ENCODE assay signal across 9 mouse cellular contexts in the genomic region with DNA sequence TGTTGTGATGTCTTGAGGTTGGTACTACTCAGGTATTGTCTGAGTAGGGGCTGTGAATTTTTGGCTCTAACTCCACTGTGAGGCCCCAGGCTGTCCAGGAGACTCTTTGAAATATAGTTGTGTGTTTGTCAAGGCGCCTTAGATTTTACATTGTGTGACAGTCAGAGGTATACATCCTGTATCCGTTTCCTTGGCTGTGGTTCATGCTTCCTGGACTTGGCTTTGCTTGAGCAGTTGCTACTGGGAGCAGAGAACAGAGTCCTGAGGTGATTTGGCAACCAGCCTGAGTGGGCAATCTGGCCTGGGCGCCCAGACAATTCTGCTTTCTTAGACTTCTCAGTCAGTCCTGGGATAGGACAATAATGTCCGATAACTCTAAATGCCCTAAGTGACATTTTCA. TPM values are rescaled to one million over a fixed set of nuclear protein-coding genes. Genes with fewer than 3 reads are reported as not detected.
DNase-seq lines count a peak whose midpoint lies in the region; ATAC-seq and TF ChIP-seq lines count a peak whose summit lies in the region.
"Had no signal": no experiment of that assay in that cellular context is flagged by ENCODE, and none has a peak within 500 bp of the region (broad histone marks: within the 10 kb centered on the region; RNA-seq: fewer than 3 reads in every experiment).

No protein-coding gene starts in this region.

- peak; percentile 38 to 49 for DNase-seq in heart, adult 18-20 months
- DNase-seq in heart, postnatal 25 days (ENCODE audit: low spot score) = no peak
- DNase-seq in Patski (ENCODE audit: low read depth, low spot score) = no peak
- DNase-seq in kidney, postnatal 4 days = peak; percentile 58 to 72
- no peak for DNase-seq in urinary bladder, postnatal 36 days (ENCODE audit: low spot score in 2 of 2)

- ATAC-seq in Patski = peak; percentile 36
- peak; percentile 42 for ATAC-seq in common myeloid progenitor, adult 5-6 weeks (replicated peaks; ENCODE audit: low read depth, poor library complexity, severe bottlenecking)
- ATAC-seq in stomach, embryonic 16.5 days (ENCODE audit: insufficient read depth, low FRiP score) = no peak
- no peak for ATAC-seq in erythroid progenitor cell, adult 5-6 weeks (replicated peaks; ENCODE audit: low FRiP score, poor library complexity, severe bottlenecking)

- TF ChIP-seq CTCF in Patski (IDR thresholded peaks at IDR 0.05) = no peak

- H3K4me1 ChIP-seq in stomach, embryonic 16.5 days (ENCODE audit: control insufficient read depth, insufficient read depth, low read length) = peaks cover 37% of the 10 kb centered on the region

- H3K27ac ChIP-seq in stomach, embryonic 16.5 days (ENCODE audit: low read length) = peak overlapping the region; percentile 16; the same call in 1 of the 2 replicates
- H3K27ac ChIP-seq: embryonic facial prominence, embryonic 15.5 days had no signal

- H3K36me3 ChIP-seq in stomach, embryonic 16.5 days (ENCODE audit: control insufficient read depth, insufficient read depth, low read length) = no peaks in the 10 kb centered on the region

- POLR2A ChIA-PET in Patski (lab: Charles Lee) = interaction anchor here (0.5 to 1.6 kb wide), 2 partner anchors 21 to 59 kb away, joined by 3 to 5 read pairs; no protein-coding TSS in a partner anchor

- no peak overlapping the region for H3K4me2 ChIP-seq in stomach, embryonic 16.5 days (ENCODE audit: low read depth, low read length)
- H3K4me2 ChIP-seq: embryonic facial prominence, embryonic 15.5 days had no signal

- intact Hi-C loops in heart, postnatal 25 days (cut with DNase I) = no loop called here

- 41% methylated on average over 4 of the region's 4 CpGs for WGBS in stomach, embryonic 16.5 days

- in situ Hi-C loops in Patski (cut with MboI; ENCODE audit: low pct_unique_long_range_greater_than_20kb) = no loop called here

- H3K9ac ChIP-seq in stomach, embryonic 16.5 days (ENCODE audit: low read length) = no peak overlapping the region
- H3K9ac ChIP-seq: embryonic facial prominence, embryonic 15.5 days had no signal

- CTCF ChIA-PET in Patski (lab: Charles Lee) = interaction anchor here (1.2 kb wide), 2 partner anchors 9 to 25 kb away, joined by 3 to 4 read pairs; no protein-coding TSS in a partner anchor

- no peak overlapping the region for H3K4me3 ChIP-seq in stomach, embryonic 16.5 days (replicated peaks; ENCODE audit: low read length)
- H3K4me3 ChIP-seq: embryonic facial prominence, embryonic 15.5 days had no signal

- no peaks in the 10 kb centered on the region for H3K27me3 ChIP-seq in Patski
- H3K27me3 ChIP-seq in stomach, embryonic 16.5 days (ENCODE audit: control insufficient read depth, insufficient read depth, low read length) = no peaks in the 10 kb centered on the region
- H3K27me3 ChIP-seq: embryonic facial prominence, embryonic 15.5 days had no signal

- no peaks in the 10 kb centered on the region for H3K9me3 ChIP-seq in stomach, embryonic 16.5 days (replicated peaks; ENCODE audit: control insufficient read depth, low read length)
- H3K9me3 ChIP-seq: embryonic facial prominence, embryonic 15.5 days had no signal

RNA-seq across cellular contexts. Expression of a gene that starts 5.3 kb away (rescaled TPM):
- total RNA-seq in heart, adult 18-20 months (2021) = 10 to 100 TPM; 21.1 to 34.4 TPM
- total RNA-seq in heart, postnatal 25 days (2021) = 10 to 100 TPM; 29.5 to 34.1 TPM
- polyA plus RNA-seq in Patski (2021) = 62.2 TPM
- total RNA-seq in common myeloid progenitor, adult 5-6 weeks (2017) = 240 and 264 TPM in 2 replicates
- polyA plus RNA-seq in stomach, embryonic 16.5 days (2015; fragmentation: Nextera tagmentation; extraction: Ambion mirVana) = 61.5 and 67.9 TPM in 2 replicates
- 317 and 399 TPM in 2 replicates for total RNA-seq in erythroid progenitor cell, adult 5-6 weeks (2015; ENCODE audit: low replicate concordance)
- total RNA-seq in erythroid progenitor cell, adult 5-6 weeks (2017; ENCODE audit: low replicate concordance) = 157 and 205 TPM in 2 replicates

RNA-seq across cellular contexts. Expression of a gene that starts 34.9 kb away (rescaled TPM):
- under 1 TPM; 0.10 to 0.62 TPM for total RNA-seq in heart, adult 18-20 months (2021)
- total RNA-seq in heart, postnatal 25 days (2021) = under 1 TPM; 0.08 to 0.10 TPM
- 0.30 TPM for polyA plus RNA-seq in Patski (2021)
- 100 and 112 TPM in 2 replicates for total RNA-seq in common myeloid progenitor, adult 5-6 weeks (2017)
- 0.24 and 0.59 TPM in 2 replicates for polyA plus RNA-seq in stomach, embryonic 16.5 days (2015; fragmentation: Nextera tagmentation; extraction: Ambion mirVana)
- 1.4 and 2.1 TPM in 2 replicates for total RNA-seq in erythroid progenitor cell, adult 5-6 weeks (2015; ENCODE audit: low replicate concordance)
- total RNA-seq in erythroid progenitor cell, adult 5-6 weeks (2017; ENCODE audit: low replicate concordance) = 0.45 and 2.3 TPM in 2 replicates

Comparison
In these comparisons a context has a peak if more than half of its experiments do, and no peak if none do; other contexts are left out.
1. DNase-seq: peak in heart, adult 18-20 months (2 of 2) and kidney, postnatal 4 days (2 of 2); none in heart, postnatal 25 days (single experiment), Patski (single experiment) and urinary bladder, postnatal 36 days (0 of 2).
2. ATAC-seq: peak in Patski (single experiment) and common myeloid progenitor, adult 5-6 weeks (single experiment); none in stomach, embryonic 16.5 days (single experiment) and erythroid progenitor cell, adult 5-6 weeks (single experiment).
3. RNA of a gene that starts 34.9 kb away (total RNA-seq): 100 to 112 TPM in common myeloid progenitor, adult 5-6 weeks; 0.45 to 2.3 TPM in erythroid progenitor cell, adult 5-6 weeks, 0.10 to 0.62 TPM in heart, adult 18-20 months and 0.08 to 0.10 TPM in heart, postnatal 25 days; every median in the first group is over 10 times any median in the second.